Mouse (Mus musculus) hindbrain, embryonic 14.5 days (tissue): ENCODE measurements around the gene Fgd6. TPM values are rescaled to one million over a fixed set of nuclear protein-coding genes. Genes with fewer than 3 reads are reported as not detected.
A peak's percentile ranks its signal among the peaks of the same experiment; 100 is the strongest.

ENCODE experiments used
- ATAC-seq: fragments of 200-750 bp; cut with Nextera tagmentation; 2 replicates; pipeline ENCODE4 v1.8.0; 2017; ENCODE audit warnings: moderate number of reproducible peaks, mild to moderate bottlenecking, moderate TSS enrichment, moderate library complexity; ENCODE audit not compliant: low FRiP score
- DNase-seq: peaks from one replicate; pipeline ENCODE4 v3.0.0-alpha.2; 2015; ENCODE audit warnings: low spot score
- H3K27ac ChIP-seq: fragments of 300-500 bp; sonication (generic); 2 replicates; pipeline ENCODE4 v1.5.1; 2014; ENCODE audit warnings: mild to moderate bottlenecking, moderate library complexity
- H3K27me3 ChIP-seq: fragments of 300-500 bp; sonication (generic); 2 replicates; pipeline ENCODE4 v1.6.1; 2014; ENCODE audit warnings: mild to moderate bottlenecking, low read length, mixed read lengths; ENCODE audit not compliant: control insufficient read depth, insufficient read depth
- H3K36me3 ChIP-seq: fragments of 300-500 bp; sonication (generic); replicated peaks from 2 replicates; pipeline ENCODE4 v1.6.1; 2014; ENCODE audit not compliant: control insufficient read depth, insufficient read depth
- H3K4me1 ChIP-seq: fragments of 300-500 bp; sonication (generic); replicated peaks from 2 replicates; pipeline ENCODE4 v1.6.1; 2014; ENCODE audit warnings: antibody characterized with exemption, low read length, mixed read lengths; ENCODE audit not compliant: control insufficient read depth, insufficient read depth
- H3K4me2 ChIP-seq: fragments of 300-500 bp; sonication (generic); replicated peaks from 2 replicates; pipeline ENCODE4 v1.6.1; 2014; ENCODE audit warnings: mild to moderate bottlenecking, moderate library complexity
- H3K4me3 ChIP-seq: fragments of 300-500 bp; sonication (generic); replicated peaks from 2 replicates; pipeline ENCODE4 v1.5.1; 2014; ENCODE audit warnings: mild to moderate bottlenecking, low read length
- H3K9ac ChIP-seq: fragments of 300-500 bp; sonication (generic); 2 replicates; pipeline ENCODE4 v1.6.1; 2014
- H3K9me3 ChIP-seq: fragments of 300-500 bp; sonication (generic); 2 replicates; pipeline ENCODE4 v1.6.1; 2016; ENCODE audit warnings: low read length; ENCODE audit not compliant: control insufficient read depth
- WGBS: fragments of 180-500 bp; shearing (Covaris S2); extraction: QIAGEN DNeasy Blood & Tissue Kit; methylation state at CpG from one replicate; pipeline ENCODE4 v1.1.7; 2014; 5-methylcytosine and 5-hydroxymethylcytosine counted together
- polyA plus RNA-seq: library from polyadenylated mRNA; unstranded; fragments of >200 nt; fragmentation: Nextera tagmentation; extraction: Ambion mirVana; gene quantifications from 2 replicates; pipeline ENCODE4 v1.2.1, GENCODE M21; 2014

The Fgd6 gene
- polyA plus RNA-seq, 1 experiment from 2014 or later: 3.6 TPM

DNA sequence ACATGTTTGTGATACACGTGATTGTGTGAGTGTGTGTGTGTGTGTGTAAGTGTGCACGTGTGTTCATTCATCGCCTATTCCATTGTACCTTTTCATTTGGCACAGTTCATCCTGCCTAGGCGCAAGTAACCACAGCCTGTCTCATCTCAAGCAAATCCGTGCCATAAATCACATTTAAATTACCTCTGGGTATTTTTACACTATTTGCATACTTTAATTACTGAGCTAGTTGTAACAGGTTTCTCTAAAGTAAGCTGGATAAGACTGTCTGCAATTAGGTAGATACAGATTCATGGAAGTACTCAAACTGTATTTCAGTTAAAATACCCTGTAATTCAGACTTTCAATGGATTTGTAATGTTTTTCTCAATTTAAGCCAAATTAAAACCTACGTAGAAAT is 20.7 kb downstream of the Fgd6 start:
- DNase-seq (no peak), ATAC-seq (no peak)
- no peak overlapping the region for H3K9ac ChIP-seq
- H3K27ac ChIP-seq: no peak overlapping the region
- WGBS: 81% methylated on average over 6 of the region's 6 CpGs
- no peaks in the 10 kb centered on the region for H3K27me3 ChIP-seq
- H3K36me3 ChIP-seq: no peaks in the 10 kb centered on the region
- no peaks in the 10 kb centered on the region for H3K4me1 ChIP-seq
- H3K9me3 ChIP-seq: no peaks in the 10 kb centered on the region
- H3K4me2 ChIP-seq: no peak overlapping the region
- H3K4me3 ChIP-seq: no peak overlapping the region

DNA sequence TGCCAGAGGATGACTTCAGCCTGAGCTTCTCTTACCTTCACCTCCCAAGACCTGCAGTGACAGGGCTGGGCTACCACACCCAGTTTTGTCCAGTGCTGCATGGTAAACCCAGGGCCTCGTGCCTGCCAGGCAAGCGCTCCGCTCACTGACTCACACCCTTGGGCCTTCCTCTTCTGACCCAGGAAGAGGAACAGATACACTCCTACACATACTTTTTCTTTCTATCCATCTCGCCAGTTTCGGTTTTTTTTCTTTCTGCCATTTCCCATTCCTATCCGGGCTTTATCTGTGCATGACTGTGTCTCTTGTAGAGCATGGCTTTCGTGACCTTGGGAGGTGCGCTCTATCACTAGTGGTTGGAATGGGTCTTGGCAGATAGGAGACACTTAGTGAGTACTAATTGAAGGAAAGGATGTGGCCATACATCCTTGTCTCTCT is 23.8 kb downstream of the Fgd6 start:
- H3K4me1 ChIP-seq: no peaks in the 10 kb centered on the region
- no peak overlapping the region for H3K4me3 ChIP-seq
- 94% methylated on average over 8 of the region's 8 CpGs for WGBS
- H3K27me3 ChIP-seq: no peaks in the 10 kb centered on the region
- no peaks in the 10 kb centered on the region for H3K9me3 ChIP-seq
- H3K4me2 ChIP-seq: no peak overlapping the region
- no peak overlapping the region for H3K9ac ChIP-seq
- no peak overlapping the region for H3K27ac ChIP-seq
- DNase-seq (no peak), ATAC-seq (no peak)
- no peaks in the 10 kb centered on the region for H3K36me3 ChIP-seq

DNA sequence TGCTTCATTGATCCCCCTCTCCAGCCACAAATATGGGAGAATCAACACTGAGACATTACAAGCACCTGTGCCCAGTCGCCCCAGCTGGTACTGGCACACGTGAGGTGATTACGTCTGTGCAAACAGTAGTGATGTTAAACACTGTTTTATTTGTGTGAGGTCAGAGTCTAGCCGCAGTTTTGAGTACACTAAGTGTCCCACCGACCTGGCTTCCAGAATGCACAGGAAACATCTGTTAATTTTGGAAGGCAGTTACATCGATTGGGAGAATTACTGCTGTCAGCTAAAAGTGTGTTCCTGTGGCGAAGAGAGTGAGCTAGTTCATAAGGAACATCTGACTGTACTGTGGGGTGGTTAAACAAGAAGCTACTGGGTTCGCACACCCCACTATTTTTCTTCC is 24.4 kb downstream of the Fgd6 start:
- DNase-seq (no peak), ATAC-seq (no peak)
- no peak overlapping the region for H3K9ac ChIP-seq
- no peaks in the 10 kb centered on the region for H3K36me3 ChIP-seq
- H3K4me1 ChIP-seq: no peaks in the 10 kb centered on the region
- H3K27ac ChIP-seq: no peak overlapping the region
- WGBS: 84% methylated on average over 8 of the region's 8 CpGs
- H3K4me3 ChIP-seq: no peak overlapping the region
- no peak overlapping the region for H3K4me2 ChIP-seq
- no peaks in the 10 kb centered on the region for H3K27me3 ChIP-seq
- H3K9me3 ChIP-seq: no peaks in the 10 kb centered on the region

DNA sequence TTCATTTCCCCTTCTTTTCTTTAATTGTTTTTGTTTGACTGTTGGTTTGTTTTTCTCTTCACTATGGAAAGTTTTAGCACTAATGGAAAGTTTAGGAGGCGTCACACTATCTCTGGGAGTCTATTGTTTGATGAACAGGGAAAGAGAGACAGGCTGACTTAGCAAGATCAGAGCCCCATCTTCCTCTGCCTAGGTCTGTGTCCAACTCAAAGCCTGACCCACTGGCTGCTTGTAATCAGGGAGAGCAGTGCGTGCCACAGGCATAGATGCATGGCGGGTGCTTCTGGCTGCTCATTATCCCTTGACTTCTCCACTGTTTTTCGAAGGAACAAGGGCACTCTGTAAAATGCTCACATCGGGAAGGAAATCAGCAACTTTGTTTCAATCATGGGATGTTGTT is 26.6 kb downstream of the Fgd6 start:
- Histone ChIP-seq H3K27me3 (no peaks in the 10 kb centered on the region), H3K4me1 (no peaks in the 10 kb centered on the region), H3K9ac (no peak overlapping the region), H3K4me3 (no peak overlapping the region), H3K9me3 (no peaks in the 10 kb centered on the region), H3K27ac (no peak overlapping the region), H3K4me2 (no peak overlapping the region), H3K36me3 (no peaks in the 10 kb centered on the region)
- ATAC-seq: no peak
- WGBS: 70% methylated on average over 5 of the region's 5 CpGs
- no peak for DNase-seq

DNA sequence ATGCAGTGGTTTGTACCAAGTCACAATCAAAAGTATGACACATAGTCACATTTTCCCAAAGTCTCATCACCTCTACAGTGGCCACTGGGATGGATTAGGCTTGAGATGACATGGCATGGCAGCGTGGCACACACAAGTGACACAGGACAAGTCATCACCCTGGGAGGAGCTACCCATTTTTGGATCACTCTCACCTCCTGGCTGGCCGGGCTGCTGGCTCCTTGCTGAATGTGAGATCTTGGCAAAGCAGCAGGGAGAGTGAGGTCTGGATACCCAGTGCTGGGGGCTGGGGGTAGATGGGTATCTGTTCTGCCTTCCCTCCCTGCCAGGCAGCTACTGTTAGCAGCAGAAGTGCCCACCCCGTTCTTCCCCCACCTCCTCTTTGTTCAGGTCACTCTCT is 31.1 kb downstream of the Fgd6 start:
- ATAC-seq (no peak), DNase-seq (no peak)
- no peak overlapping the region for H3K27ac ChIP-seq
- no peak overlapping the region for H3K9ac ChIP-seq
- no peaks in the 10 kb centered on the region for H3K27me3 ChIP-seq
- H3K4me1 ChIP-seq: no peaks in the 10 kb centered on the region
- H3K9me3 ChIP-seq: no peaks in the 10 kb centered on the region
- H3K4me2 ChIP-seq: no peak overlapping the region
- H3K36me3 ChIP-seq: no peaks in the 10 kb centered on the region
- no peak overlapping the region for H3K4me3 ChIP-seq
- WGBS: 81% methylated on average over 3 of the region's 3 CpGs

DNA sequence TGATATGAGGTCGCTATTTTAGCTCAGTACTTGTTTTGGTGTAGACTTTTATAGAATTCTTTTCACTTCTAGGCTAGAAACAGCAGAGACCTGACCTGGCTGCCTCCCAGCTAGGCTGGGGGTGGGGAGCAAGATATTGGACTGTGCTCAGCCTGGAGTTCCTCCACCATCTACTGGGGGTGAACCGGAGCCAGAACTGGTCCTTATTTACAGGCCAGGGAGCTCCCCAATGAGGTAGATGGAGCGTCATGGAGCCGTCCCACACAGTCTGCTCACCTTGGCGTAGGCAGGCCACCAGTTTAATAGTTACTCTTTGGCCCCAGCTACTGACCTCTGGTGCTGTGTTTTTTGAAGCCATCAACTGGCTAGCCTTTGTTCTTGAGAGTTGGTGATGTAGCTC is 32.9 kb downstream of the Fgd6 start:
- Histone ChIP-seq H3K27me3 (no peaks in the 10 kb centered on the region), H3K4me1 (0 out of 2 replicates have a peak, but pooled peaks cover 5% of the 10 kb centered on the region), H3K9me3 (no peaks in the 10 kb centered on the region), H3K9ac (no peak overlapping the region), H3K36me3 (no peaks in the 10 kb centered on the region), H3K4me3 (no peak overlapping the region), H3K4me2 (no peak overlapping the region), H3K27ac (no peak overlapping the region)
- DNase-seq (no peak), ATAC-seq (no peak)
- 90% methylated on average over 5 of the region's 5 CpGs for WGBS

DNA sequence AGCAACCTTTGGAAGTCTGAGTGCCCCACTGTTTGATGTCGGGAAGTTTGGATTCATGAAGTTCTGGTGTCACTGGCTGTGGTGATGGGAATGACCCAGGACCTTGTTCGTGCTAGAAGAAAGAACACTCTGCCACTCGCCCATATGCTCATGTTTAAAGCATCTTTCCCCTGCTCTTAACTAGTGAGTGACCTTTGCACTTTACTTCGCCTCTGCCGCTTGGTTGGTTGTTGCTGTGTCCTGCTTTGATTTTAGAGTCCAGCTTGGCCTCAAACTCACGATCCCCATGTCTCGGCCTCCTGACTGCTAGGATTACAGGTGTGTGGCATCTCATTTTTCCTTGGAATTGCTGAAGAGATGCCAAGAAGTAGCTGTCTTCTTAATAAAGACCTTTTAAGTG is 35.8 kb downstream of the Fgd6 start:
- DNase-seq (no peak), ATAC-seq (no peak)
- no peaks in the 10 kb centered on the region for H3K27me3 ChIP-seq
- no peak overlapping the region for H3K4me3 ChIP-seq
- no peak overlapping the region for H3K4me2 ChIP-seq
- H3K9me3 ChIP-seq: no peaks in the 10 kb centered on the region
- 86% methylated on average over 7 of the region's 7 CpGs for WGBS
- no peak overlapping the region for H3K27ac ChIP-seq
- no peaks in the 10 kb centered on the region for H3K36me3 ChIP-seq
- H3K4me1 ChIP-seq: 0 out of 2 replicates have a peak, but pooled peaks cover 5% of the 10 kb centered on the region
- H3K9ac ChIP-seq: no peak overlapping the region

DNA sequence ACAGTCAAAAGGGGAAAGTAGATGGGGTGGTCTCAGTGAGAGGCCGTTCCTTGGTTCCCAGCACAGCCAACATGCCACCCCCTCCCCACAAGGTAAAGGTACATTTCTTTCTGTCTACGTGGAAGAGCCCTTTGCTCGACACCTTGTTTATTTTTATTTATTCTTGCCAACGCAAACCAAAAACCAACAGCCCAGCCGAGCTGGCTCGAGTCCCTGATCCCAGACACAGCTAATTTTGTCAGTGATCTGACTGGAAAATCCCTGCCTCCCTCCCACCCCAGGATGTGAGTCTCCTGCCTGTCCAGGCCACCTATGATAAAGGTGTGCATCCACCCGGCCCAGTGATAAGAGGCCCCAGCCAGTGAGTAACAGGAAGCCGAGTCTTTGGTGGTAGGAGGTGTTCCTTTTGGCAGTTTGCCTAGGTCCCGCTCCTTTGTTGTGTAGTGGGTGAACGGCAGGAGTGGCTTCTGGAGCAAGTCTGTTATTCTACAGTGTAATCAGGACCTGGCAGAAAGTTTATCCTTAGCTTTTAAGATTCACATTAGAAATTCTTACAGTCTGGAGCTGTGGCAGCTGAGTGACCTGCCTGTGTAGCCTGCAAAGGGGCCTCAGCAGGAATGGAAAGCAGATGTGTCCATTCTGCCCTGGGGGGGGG is 36.6 kb downstream of the Fgd6 start:
- no peaks in the 10 kb centered on the region for H3K9me3 ChIP-seq
- H3K27ac ChIP-seq: peak overlapping the region; percentile 43; the same call in 1 of the 2 replicates
- 0 out of 2 replicates have a peak, but pooled peaks cover 5% of the 10 kb centered on the region for H3K4me1 ChIP-seq
- no peak overlapping the region for H3K9ac ChIP-seq
- no peaks in the 10 kb centered on the region for H3K27me3 ChIP-seq
- H3K36me3 ChIP-seq: no peaks in the 10 kb centered on the region
- H3K4me2 ChIP-seq: no peak overlapping the region
- WGBS: 70% methylated on average over 10 of the region's 10 CpGs
- H3K4me3 ChIP-seq: no peak overlapping the region
- DNase-seq (no peak), ATAC-seq (no peak)

DNA sequence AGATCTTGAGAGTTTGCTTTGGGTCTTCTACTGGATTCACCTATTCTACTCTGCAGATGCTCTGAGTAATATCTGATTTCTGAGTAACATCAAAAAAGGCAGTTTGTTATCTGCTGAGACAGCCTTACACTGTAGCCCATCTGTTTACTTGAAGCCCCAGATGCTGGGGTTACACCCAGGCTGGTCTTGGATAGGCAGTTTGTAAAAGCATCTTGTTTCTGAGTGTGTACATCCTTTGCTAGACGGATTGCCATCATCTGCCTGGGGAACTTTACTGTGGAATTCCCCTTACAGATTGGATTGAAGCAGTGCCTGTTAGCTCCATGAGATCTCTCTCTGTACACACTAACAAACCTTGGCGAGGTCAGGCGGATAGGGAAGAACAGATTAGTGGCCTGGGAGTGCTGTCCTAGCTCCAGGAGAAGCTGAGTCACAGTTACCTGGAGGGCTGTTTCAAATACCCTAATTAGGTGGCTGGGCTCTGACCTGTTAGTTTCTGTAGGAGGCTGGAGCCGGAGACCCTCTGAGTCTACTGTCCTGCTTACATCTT is 37.2 kb downstream of the Fgd6 start:
- Histone ChIP-seq H3K36me3 (no peaks in the 10 kb centered on the region), H3K27ac (peak overlapping the region; percentile 43; the same call in 1 of the 2 replicates), H3K9me3 (no peaks in the 10 kb centered on the region), H3K27me3 (no peaks in the 10 kb centered on the region), H3K4me2 (no peak overlapping the region), H3K4me3 (no peak overlapping the region), H3K9ac (no peak overlapping the region), H3K4me1 (0 out of 2 replicates have a peak, but pooled peaks cover 5% of the 10 kb centered on the region)
- ATAC-seq: no peak
- 73% methylated on average over 4 of the region's 4 CpGs for WGBS
- DNase-seq: no peak
